Mouse (Mus musculus) thymus, postnatal 14 days (tissue): ENCODE measurements around the gene Il23a.
A peak's percentile ranks its signal among the peaks of the same experiment; 100 is the strongest.
"Not testable (repeated sequence)": the region's sequence is repeated elsewhere in the genome, so short reads cannot be mapped to it uniquely, and the experiment has no call there.

Experiments
- DNase-seq: peaks from one replicate; pipeline ENCODE4 v3.0.0; 2021

The Il23a gene

DNA sequence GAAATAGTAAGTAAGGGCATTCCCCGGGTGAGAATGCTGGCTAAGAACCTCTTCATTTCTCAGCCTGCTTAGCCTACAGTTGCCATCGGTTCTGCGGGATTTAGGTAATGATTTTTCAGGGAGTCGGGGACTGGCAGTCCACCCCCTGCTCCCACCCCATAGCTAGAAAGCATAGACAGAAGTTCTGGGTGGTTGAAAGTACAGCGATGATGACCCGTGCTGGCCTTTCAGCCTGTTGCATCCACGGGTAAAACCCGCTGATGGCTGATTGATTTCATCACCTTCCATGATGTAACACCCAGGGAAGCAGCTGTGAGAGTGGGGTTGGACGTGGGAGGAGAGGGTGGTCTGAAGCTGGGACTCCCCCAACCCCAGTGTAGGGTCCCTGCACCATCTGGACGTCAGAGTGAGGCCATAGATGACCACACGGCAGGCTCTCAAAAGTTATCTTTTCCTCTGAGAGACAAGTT lies at the start of gene Il23a:
Gene Il23a (minus strand): TSS at position 51 of the 470 bp plus-strand sequence.
- DNase-seq: no peak

DNA sequence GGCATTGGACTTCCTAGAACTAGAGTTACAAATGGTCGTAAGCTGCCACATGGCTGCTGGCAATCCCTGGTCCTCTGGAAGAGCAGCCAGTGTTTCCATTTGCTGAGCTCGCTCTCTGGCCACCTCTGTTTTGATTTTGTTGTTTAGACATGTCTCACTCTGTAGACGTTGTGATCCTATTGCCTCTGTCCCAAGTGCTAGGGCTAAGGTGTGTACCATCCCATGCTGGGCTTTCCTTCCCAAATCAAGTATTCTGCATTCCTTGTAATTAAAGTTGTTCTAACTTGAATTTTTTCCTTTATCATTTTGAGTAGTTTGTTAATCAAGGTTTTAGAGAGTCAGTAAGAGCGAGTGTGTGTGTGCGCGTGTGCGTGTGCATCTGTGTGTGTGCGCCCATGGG lies 49.0 kb upstream of the Il23a start:
- DNase-seq: no peak

- peak; percentile 86 for DNase-seq
Measured at GRCm38 (mm10) chr10:128344568-128345275, 46.2 kb upstream of the Il23a start.

DNA sequence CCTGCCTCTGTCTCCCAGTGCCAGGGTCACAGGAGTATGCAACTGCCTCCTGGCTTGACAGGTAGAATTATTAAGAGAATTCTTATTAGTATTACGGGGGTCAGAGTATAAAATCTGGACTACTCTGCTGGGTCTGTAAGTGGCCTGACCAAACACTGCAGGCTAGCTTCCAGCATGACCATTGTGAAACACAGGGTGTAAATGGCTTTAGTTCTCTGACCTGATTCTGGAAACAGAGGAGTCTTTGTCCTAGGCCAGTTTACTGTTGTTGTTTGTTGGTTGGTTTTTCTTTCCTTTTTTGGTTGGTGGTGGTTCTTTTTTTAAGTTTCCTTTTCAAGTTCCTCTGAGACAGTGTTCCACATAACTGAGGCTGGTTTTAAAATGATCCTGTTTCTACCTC lies 44.9 kb upstream of the Il23a start:
- DNase-seq: no peak

GRCm38 (mm10) chr10:128340257-128340656 lies 41.7 kb upstream of the Il23a start:
- no peak for DNase-seq

GRCm38 (mm10) chr10:128338948-128339347 lies 40.4 kb upstream of the Il23a start:
- no peak for DNase-seq

DNA sequence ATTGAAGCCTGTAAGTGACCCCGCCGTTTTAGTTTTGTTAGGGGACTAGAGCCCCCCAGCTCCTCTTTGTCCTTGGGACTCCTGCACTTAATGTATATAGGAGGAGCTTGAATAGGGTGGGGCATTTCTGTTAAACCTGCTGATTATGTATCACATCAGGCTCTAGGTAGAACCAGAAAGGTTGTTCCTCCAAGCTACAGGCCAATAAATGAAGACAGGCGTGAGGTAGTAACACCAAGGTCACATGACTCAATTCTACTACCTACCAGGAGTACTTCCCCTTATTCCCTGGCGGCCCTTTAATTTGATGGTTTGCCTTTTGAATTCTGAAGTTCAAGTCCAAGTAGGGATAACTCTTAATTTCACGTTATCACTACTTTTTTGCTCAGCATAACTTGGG lies 39.9 kb upstream of the Il23a start:
- no peak for DNase-seq

GRCm38 (mm10) chr10:128337306-128338181 lies 39.0 kb upstream of the Il23a start, which contains the start of gene Cs:
Gene Cs (plus strand): TSS chr10:128337734.
- DNase-seq: peak; percentile 98

DNA sequence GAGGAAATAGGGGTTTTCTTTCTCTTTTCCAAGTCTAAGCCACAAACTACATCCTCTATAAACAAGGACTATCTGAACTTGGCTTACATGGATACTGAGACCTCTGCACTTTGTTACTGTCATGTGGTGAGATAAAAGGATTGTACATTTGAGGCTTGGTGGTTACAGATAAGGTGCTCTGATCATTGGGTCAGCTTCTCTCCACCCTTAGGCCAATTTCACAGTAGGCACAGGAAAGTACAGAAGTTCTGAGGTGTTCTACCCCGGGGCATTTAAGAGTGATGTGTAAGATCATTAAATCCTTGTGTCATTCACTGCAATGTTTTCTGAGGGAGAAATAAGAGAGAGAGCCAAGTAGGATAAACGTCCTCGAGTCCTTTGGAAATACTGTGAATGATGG lies 38.0 kb upstream of the Il23a start:
- no peak for DNase-seq

- DNase-seq: no peak
Measured at GRCm38 (mm10) chr10:128336195-128336594, 37.6 kb upstream of the Il23a start.

GRCm38 (mm10) chr10:128335582-128335981 lies 37.0 kb upstream of the Il23a start:
- DNase-seq: peak; percentile 88

GRCm38 (mm10) chr10:128332358-128333249 lies 34.1 kb upstream of the Il23a start:
- DNase-seq: not testable (repeated sequence)

- no peak for DNase-seq
Measured at GRCm38 (mm10) chr10:128327610-128328009, 29.1 kb upstream of the Il23a start.

GRCm38 (mm10) chr10:128326825-128327224 lies 28.3 kb upstream of the Il23a start:
- no peak for DNase-seq

DNA sequence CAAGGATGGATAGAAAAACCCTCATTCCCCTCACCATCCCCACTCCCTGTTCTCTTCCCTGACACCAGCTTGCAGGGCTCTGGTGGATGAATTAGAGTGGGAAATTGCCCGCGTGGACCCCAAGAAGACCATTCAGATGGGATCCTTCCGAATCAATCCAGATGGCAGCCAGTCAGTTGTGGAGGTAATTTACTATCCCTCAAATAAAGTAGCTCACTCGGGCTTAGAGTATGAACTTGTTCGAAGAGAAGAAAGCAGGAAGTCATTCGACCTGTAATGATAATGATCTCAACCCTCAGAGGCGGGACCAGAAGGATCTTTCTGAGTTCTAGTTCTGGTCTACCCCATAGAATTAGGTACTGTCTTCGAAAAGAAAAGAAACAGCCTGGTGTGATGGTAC lies 25.0 kb upstream of the Il23a start:
- no peak for DNase-seq

- DNase-seq: peak; percentile 85
Measured at GRCm38 (mm10) chr10:128322141-128323108, 23.9 kb upstream of the Il23a start, which contains the start of gene Cnpy2. Gene Cnpy2 (plus strand): TSS chr10:128322459.

DNA sequence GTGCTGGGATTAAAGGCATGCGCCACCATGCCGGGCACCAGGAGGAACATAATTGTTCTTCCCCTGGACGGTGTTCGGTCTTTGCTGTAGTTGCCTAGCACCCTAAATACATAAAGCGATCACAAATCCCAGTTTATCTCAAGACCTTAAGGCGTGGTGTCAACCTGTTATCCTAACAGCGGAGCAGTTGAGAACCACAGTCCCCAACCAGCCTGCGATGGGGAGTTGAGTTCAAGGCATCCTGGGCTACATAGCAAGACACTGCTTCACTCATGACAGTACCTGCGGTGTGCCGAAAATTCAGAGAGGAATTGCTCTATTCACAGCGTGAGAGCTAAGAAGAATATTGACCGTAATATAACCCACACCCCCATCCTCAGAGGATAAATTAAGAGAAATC lies 23.1 kb upstream of the Il23a start:
- DNase-seq: no peak

- DNase-seq: no peak
Measured at GRCm38 (mm10) chr10:128315578-128315977, 17.0 kb upstream of the Il23a start.

GRCm38 (mm10) chr10:128310902-128311301 lies 12.3 kb upstream of the Il23a start:
- DNase-seq: no peak

DNA sequence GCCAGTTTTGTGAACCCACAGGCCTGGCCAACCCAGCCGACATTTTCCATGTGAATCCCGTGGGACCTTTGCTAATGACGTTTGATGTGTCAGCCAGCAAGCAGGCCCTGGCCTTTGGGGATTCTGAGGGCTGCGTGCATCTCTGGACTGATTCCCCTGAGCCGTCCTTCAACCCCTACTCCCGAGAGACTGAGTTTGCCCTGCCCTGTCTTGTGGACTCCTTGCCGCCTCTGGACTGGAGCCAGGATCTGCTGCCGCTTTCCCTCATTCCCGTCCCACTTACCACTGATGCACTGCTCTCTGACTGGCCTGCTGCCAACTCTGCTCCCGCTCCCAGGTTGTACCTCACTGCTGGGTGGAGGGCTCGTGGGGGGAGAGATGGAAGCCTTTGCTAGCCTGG lies 11.6 kb upstream of the Il23a start:
- no peak for DNase-seq

DNA sequence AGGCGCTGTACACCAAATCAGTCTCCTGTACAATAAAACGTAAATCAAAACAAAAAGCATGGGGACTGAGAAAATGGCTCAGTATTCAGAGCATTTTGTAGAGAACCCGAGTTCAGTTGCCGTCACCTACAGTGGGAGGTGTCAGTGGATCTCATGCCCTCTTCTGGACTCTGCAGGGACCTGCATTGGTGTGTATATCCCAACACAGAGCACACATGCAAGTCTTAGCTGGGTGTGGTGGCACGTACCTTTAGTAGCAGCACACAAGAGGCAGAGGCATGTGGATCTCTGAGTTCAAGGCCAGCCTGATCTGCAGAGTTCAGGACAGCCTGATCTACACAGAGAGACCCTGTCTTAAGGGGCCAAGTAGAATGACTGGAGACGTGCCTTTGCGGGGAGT lies 11.1 kb upstream of the Il23a start:
- DNase-seq: no peak
